Mouse (Mus musculus): Measurements from ENCODE around the gene Zfp618. TPM values are rescaled to one million over a fixed set of nuclear protein-coding genes. Genes with fewer than 3 reads are reported as not detected.

Zfp618 gene
- total RNA-seq (2021) = 1 to 10 TPM; 2.7 to 2.9 TPM

- DNase-seq = no peak
Measured at GRCm38 (mm10) chr4:62965497-62966302, at the start of gene Zfp618. Gene Zfp618, plus strand, starts transcription at chr4:62965573.

- DNase-seq = no peak
Measured at GRCm38 (mm10) chr4:62917056-62917455, 48.3 kb upstream of the Zfp618 start.

- DNase-seq = no peak
Measured at GRCm38 (mm10) chr4:62933798-62934197, 31.6 kb upstream of the Zfp618 start.

DNA sequence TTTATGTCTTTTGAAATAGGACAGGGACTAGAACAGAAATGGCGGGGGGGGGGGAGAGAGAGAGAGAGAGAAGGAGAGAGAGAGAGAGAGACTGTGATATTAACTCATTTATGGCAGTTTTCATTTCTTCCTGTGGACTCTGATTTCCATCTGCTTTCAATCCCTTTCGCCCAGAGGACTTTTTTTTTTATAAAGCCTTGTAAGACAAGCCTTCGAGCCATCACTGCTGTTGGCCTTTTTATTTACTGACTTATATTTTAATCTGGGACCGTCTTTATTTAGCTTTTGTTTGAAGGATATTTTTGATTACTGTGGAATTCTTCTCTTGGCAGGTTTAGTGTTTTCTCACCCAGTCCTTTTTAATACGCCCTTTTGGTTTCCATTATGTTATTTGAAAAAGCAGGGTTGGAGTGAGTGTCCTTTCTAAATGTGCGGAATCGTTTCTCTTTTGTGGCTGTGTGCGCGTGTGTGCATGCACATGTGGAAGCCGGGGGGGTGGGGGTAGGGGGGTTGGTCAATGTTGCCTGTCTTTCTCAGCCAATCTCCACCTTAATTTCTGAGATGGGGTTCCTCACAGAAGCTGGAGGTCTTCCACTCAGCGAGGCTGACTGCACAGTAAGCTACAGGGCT, 29.7 kb upstream of the Zfp618 start:
- no peak for DNase-seq

DNA sequence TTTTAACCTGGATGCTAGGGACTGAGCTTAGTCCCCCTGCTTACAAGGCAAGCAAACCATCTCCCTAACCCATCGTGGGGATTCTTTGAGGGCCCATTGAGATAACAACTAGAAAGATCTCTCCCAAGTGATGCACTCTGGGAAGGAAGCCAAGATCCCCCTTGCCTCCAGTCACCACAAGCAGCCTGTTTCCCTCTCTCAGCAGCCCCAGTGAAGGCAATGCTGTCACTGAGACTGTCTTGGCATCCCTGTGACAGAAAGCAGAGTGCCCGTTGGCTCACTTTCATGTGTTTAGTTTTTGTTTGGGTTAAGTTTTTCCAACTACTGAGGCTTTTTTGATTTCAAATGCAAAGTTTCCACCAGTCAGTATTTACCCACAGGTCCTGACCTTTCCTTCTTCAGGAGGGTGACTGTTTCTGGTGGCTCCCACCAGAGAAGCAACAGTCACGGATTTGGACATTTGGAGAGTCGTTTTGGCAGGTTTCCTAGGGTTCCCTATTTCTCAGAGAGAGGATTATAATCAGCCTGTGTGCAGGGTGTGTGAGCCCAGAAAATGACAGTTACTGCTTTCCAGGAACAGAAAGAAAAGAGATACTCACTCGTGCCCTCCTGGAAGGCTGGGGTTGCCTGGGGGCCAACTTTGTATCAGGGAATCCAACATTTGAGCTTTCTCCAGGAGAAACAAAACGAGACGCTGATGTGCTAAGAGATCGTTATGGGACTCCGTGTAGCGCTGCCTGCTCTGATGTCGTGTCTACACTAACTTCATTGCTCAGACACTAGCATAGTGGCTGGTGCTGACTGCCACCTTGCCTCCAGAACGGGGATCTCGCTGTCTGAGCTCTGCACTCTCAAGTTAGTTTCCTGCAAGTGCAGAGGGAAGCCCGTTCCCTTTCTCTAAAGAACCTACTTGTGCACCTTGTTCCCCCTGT, 23.1 kb upstream of the Zfp618 start:
- DNase-seq = no peak

DNA sequence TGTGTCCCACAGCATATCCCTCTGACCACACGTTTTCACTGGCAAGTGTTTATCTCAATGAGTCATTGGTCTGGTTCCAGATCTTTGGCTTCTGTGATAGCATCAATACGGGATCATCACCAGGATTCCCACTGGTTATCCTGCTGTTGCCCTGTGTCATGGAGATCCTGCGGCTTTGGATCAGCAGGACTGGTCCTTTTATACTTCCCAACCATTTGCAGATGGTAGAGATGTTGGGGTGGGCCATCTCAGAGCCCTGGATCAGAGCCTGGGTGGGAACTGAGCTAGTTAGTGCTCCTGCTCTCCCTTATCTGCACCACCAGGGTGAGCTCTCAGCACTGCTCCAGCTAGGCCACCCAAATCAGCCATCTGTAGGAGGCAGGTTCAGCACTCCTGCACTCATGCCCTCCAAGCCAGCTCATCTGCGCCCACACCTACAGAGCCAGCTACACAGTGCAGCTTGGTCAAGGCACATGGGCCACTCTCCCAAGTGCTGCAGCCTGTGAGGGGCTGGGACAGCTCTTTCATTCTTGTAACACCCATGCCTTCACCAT, 21.0 kb upstream of the Zfp618 start:
- no peak for DNase-seq

- no peak for DNase-seq
Measured at GRCm38 (mm10) chr4:62963806-62964205, 1.6 kb upstream of the Zfp618 start.

DNA sequence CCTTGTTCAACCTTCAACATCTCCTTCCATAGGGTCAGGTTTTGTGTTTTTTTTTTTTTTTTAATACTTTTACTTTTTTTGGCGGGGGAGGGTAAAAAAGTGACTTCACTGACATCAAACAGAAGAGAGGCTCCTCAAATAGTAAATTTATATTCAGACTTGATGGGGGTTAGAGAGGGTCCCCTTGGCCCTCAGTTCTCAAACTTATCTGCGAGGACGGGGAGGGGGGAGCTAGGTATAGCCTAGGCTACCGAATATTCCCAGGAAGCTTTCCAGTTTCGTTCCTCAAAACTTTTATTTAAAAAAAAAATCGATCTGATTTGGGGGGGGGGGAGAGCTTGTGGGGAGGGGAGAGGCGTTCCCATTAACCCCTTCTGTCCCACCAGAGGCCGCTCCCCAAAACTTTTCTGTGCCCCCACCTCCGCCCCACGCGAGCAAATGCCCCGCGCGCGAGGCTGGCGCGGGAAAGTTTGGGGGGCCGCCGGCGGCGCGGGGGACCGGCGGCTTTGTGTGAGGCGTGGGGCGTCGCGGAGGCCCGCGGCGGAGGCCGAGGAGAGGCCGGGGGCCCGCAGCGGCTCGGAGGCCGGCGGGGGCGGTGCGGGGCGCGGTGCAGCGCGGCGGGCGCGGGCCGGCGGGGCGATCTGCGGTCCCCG, 403 bp upstream of the Zfp618 start:
- DNase-seq = no peak

DNA sequence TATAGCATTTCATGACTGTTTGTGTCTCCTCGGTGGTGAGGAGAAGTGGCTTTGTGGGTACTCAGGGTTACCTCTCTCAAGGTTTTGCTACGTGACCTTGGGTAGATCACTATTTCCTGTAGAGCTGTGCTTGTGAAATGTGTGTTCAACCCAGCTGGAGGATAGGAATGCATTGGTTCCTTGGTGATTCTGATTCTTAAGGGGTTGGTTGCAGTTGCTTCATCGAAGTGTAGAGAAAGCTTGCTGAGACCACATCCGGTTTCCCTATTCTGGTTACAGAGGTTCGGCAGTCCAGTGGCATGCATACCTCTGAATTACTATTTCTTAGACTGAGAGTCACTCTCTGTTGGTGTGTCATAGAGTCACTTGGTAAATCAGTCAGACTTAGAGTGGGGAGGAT, 4.2 kb downstream of the Zfp618 start:
- DNase-seq = no peak

DNA sequence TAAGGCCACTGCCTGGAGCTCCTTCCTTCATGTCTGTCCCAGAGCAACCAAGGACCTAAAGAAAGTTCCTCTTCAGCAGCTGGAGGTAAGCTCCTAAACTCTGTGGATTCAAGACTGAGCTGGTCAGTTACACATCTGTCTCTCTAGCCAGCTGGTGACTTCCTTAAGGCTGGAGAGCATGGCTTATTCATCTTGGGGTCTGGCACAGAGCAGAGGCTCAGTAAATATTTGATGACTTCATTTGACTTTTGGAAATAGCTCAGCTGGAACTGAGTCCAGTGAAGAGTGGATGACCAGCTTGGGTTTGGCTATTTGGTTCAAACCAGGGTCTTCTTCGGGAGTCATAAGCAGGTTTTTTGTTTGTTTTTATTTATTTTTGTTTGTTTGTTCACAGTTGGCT, 6.6 kb downstream of the Zfp618 start:
- DNase-seq = no peak

DNA sequence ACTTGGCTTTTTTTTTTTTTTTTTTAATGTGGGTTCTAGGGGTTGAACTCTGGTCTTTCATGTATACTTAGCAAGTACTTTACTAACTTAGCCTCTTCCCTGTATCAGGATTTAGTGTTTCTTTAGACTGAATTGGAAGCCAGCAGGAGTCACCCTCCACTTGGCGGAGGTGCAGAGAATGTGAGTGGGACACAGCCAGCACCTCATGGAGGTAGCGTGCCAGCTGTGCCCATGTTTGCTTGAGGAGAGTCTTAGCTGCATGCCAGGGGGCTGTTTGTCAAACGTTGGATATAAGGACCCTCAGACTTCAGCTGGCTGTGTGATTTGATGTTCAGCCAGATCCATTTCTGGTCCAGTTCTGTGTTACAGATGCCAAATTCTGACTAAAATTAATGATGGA, 7.7 kb downstream of the Zfp618 start:
- DNase-seq = no peak

DNA sequence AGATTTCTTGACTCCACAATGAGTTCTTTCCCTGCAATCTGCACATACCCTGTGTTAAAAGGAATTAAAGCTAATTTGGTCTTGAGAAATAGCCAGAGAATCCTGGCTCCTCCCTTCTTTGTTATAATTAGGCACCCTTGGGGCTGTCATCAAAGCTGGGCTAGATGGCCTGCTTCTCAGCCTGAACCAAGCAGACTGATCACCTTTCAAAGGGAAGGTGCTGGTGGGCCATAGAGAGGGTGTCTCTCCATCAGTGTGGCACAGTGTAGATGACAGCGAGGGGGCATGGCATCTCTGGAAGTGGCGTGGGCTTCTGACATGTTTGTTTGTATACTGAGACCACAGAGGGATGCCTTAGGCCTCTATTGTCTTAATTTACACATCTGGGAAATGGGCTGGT, 9.5 kb downstream of the Zfp618 start:
- DNase-seq = no peak

DNA sequence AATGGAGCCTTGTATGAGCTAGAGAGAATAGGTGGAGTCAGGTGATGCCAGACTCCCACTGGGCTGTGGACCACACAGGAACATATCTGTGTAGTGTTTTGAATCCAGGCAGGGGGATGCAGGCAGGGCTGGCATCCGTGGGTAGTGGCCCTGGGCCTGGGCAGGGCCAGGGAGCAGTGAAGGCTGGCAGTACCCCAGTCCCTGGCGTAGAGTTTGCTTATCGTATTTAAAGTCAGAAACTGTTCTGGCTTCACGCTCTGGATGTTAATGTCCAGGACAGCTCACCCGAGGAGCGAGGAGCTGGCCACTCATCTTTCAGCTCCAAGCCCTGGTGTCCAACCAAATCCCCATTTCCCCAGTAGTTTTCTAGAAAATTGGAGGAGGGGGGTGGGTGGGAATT, 10.2 kb downstream of the Zfp618 start:
- no peak for DNase-seq

GRCm38 (mm10) chr4:62977454-62977853, 12.1 kb downstream of the Zfp618 start:
- no peak for DNase-seq

GRCm38 (mm10) chr4:62978501-62978911, 13.1 kb downstream of the Zfp618 start:
- no peak for DNase-seq

- DNase-seq = no peak
Measured at GRCm38 (mm10) chr4:62981572-62981971, 16.2 kb downstream of the Zfp618 start.

DNA sequence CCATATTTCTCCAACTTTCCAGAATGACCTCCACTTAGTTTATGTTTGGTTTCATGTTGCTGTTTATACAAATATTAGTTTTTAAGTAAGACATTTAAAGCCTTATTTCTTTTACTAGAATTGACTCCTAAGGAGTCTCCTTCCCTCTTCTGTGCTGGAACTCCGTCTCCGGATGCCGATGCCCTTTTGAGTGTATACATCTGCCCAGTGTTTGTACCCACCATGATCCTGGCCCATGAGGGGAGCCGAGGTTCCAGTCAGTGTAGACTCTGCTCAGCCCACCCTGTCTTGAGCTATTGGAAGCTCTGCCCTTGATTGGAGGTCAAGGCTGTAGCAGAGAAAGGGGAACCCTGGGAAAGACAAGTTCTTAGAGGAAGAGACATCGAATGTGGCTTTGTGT, 18.2 kb downstream of the Zfp618 start:
- no peak for DNase-seq

DNA sequence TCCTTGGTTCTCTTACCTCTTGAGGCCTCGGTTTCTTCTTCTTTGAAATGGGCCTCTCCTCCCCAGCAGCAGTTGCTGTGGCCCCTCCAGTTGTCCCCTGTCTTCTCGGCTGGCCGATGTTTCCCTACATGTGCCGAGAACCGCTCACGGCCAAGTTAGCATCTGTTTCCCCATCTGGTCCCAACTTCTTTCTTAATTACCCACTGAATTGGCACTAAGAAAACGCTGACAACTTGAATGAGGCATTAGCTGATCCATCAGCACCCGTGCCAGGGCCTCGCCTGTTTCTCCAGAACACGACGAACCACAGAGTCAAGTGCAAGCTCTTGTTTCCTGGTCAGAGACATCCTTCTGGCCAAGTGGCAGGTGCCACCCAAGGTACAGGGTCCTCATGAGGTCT, 26.0 kb downstream of the Zfp618 start:
- DNase-seq = no peak

GRCm38 (mm10) chr4:62993190-62993589, 27.8 kb downstream of the Zfp618 start:
- no peak for DNase-seq

DNA sequence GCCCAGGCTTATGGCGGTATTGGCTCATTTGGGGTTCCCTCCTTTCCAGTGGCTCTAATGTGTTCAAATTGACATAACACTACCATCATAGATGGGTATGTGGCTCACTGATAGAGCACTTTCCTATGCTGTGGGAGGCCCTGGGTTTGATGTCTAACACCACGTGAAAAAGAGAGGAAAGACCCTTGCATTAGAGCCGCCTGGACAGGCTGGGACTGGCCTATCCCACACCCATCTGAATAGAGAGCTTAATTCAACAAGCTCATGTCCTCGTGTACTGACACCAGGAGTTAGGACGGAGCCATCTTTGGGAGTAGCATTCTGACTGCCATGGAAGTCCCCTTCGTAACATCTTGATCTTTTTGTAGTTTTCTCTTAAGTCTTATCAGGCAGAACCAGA, 32.2 kb downstream of the Zfp618 start:
- DNase-seq = no peak

GRCm38 (mm10) chr4:62998431-62998835, 33.1 kb downstream of the Zfp618 start:
- DNase-seq = no peak

DNA sequence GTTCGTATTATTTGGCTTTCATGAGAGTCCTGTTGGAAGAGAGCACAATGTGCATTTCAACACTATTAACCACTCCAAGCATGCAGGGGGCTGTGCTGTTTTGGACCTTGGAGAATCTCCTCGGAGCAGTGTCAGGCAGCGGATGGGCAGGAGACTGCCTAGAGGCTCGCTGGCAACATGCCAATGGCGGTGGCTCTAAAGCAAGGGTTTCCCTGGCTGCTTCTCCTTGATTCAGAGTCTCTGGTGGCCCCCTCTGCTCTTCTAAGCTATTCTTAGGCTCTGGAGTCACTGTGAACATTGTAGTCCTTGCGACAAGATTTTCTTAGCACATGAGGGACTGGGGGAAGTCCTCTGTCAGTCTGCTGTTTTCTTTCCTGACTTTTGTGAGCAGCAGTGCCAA, 33.5 kb downstream of the Zfp618 start:
- no peak for DNase-seq

Measured in layer of hippocampus, postnatal 36 days (tissue).